Mouse (Mus musculus) c-Kit-negative CD71-positive TER-119-positive erythroid progenitor cells, embryonic 14.5 days (primary cell): Measurements from ENCODE around the gene Ptbp3.
"Not testable (repeated sequence)": the region's sequence is repeated elsewhere in the genome, so short reads cannot be mapped to it uniquely, and the experiment has no call there.

Experiments used
- DNase-seq: peaks from one replicate; pipeline ENCODE4 v3.0.0-alpha.2; 2013; ENCODE audit warnings: low read depth, low spot score

Ptbp3 gene

GRCm38 (mm10) chr4:59549175-59549976 is at the start of gene Ptbp3:
Ptbp3 (minus strand) TSS chr4:59549364.
- peak; percentile 91 for DNase-seq

GRCm38 (mm10) chr4:59596556-59596955 is 47.4 kb upstream of the Ptbp3 start:
- DNase-seq: no peak

- no peak for DNase-seq
These were observed 45.5 kb upstream of the Ptbp3 start for GRCm38 (mm10) chr4:59594614-59595013.

GRCm38 (mm10) chr4:59587872-59588226 is 38.7 kb upstream of the Ptbp3 start:
- DNase-seq: no peak

- DNase-seq: no peak
These were observed 38.2 kb upstream of the Ptbp3 start for GRCm38 (mm10) chr4:59587215-59587871.

GRCm38 (mm10) chr4:59585097-59585496 is 35.9 kb upstream of the Ptbp3 start:
- no peak for DNase-seq

- no peak for DNase-seq
These were observed 33.0 kb upstream of the Ptbp3 start for GRCm38 (mm10) chr4:59582186-59582585.

- DNase-seq: peak; percentile 100
These were observed 32.4 kb upstream of the Ptbp3 start, which contains the start of gene Hsdl2 for GRCm38 (mm10) chr4:59581314-59582185. Hsdl2 (plus strand) TSS chr4:59581563.

- DNase-seq: no peak
These were observed 31.5 kb upstream of the Ptbp3 start for GRCm38 (mm10) chr4:59580495-59581281.

GRCm38 (mm10) chr4:59575184-59575958 is 26.2 kb upstream of the Ptbp3 start:
- no peak for DNase-seq

GRCm38 (mm10) chr4:59572521-59573118 is 23.5 kb upstream of the Ptbp3 start:
- no peak for DNase-seq

- not testable (repeated sequence) for DNase-seq
These were observed 21.4 kb upstream of the Ptbp3 start for GRCm38 (mm10) chr4:59570519-59570918.

- DNase-seq: peak; percentile 72
These were observed 20.4 kb upstream of the Ptbp3 start for GRCm38 (mm10) chr4:59569538-59569937.

- DNase-seq: no peak
These were observed 18.6 kb upstream of the Ptbp3 start for GRCm38 (mm10) chr4:59567576-59568260.

- DNase-seq: no peak
These were observed 16.5 kb upstream of the Ptbp3 start for GRCm38 (mm10) chr4:59565571-59566188.

- no peak for DNase-seq
These were observed 15.0 kb upstream of the Ptbp3 start for GRCm38 (mm10) chr4:59564128-59564527.

- DNase-seq: no peak
These were observed 11.0 kb upstream of the Ptbp3 start for GRCm38 (mm10) chr4:59560141-59560540.

- no peak for DNase-seq
These were observed 9.0 kb upstream of the Ptbp3 start for GRCm38 (mm10) chr4:59558096-59558720.

- DNase-seq: not testable (repeated sequence)
These were observed 8.2 kb upstream of the Ptbp3 start for GRCm38 (mm10) chr4:59557343-59557742.
